Mouse (Mus musculus) liver, embryonic 11.5 days (tissue): ENCODE measurements around the gene Sycp2l. TPM values are rescaled to one million over a fixed set of nuclear protein-coding genes. Genes with fewer than 3 reads are reported as not detected.

Experiments
- ATAC-seq: fragments of 200-750 bp; cut with Nextera tagmentation; replicated peaks from 2 replicates; pipeline ENCODE4 v1.8.0; 2017; ENCODE audit warnings: moderate number of reproducible peaks, mild to moderate bottlenecking, moderate TSS enrichment, moderate library complexity; ENCODE audit not compliant: low FRiP score
- DNase-seq: peaks from one replicate; pipeline ENCODE4 v3.0.0-alpha.2; 2017; ENCODE audit warnings: low spot score
- H3K27ac ChIP-seq: fragments of 300-500 bp; sonication (generic); 2 replicates; pipeline ENCODE4 v1.5.1; 2014; ENCODE audit warnings: mild to moderate bottlenecking, low read depth, low read length, control low read depth
- H3K27me3 ChIP-seq: fragments of 300-500 bp; sonication (generic); replicated peaks from 2 replicates; pipeline ENCODE4 v1.6.1; 2014; ENCODE audit warnings: low read length, mixed read lengths; ENCODE audit not compliant: control insufficient read depth, insufficient read depth
- H3K36me3 ChIP-seq: fragments of 300-500 bp; sonication (generic); 2 replicates; pipeline ENCODE4 v1.6.1; 2014; ENCODE audit warnings: mild to moderate bottlenecking, low read length, moderate library complexity, mixed read lengths; ENCODE audit not compliant: control insufficient read depth, insufficient read depth
- H3K4me1 ChIP-seq: fragments of 300-500 bp; sonication (generic); replicated peaks from 2 replicates; pipeline ENCODE4 v1.6.1; 2014; ENCODE audit warnings: low read length, mixed read lengths; ENCODE audit not compliant: control insufficient read depth, insufficient read depth
- H3K4me2 ChIP-seq: fragments of 300-500 bp; sonication (generic); 2 replicates; pipeline ENCODE4 v1.6.1; 2014; ENCODE audit warnings: mild to moderate bottlenecking, control low read depth, moderate library complexity
- H3K4me3 ChIP-seq: fragments of 300-500 bp; sonication (generic); 2 replicates; pipeline ENCODE4 v1.5.1; 2014; ENCODE audit warnings: low read depth, low read length, control low read depth
- H3K9ac ChIP-seq: fragments of 300-500 bp; sonication (generic); 2 replicates; pipeline ENCODE4 v1.6.1; 2014; ENCODE audit warnings: low read depth, low read length, control low read depth
- H3K9me3 ChIP-seq: fragments of 300-500 bp; sonication (generic); 2 replicates; pipeline ENCODE4 v1.6.1; 2016; ENCODE audit warnings: low read length, inconsistent platforms, mixed read lengths; ENCODE audit not compliant: control insufficient read depth
- WGBS: fragments of 180-500 bp; shearing (Covaris S2); extraction: QIAGEN DNeasy Blood & Tissue Kit; methylation state at CpG from one replicate; pipeline ENCODE4 v1.1.7; 2014; 5-methylcytosine and 5-hydroxymethylcytosine counted together
- polyA plus RNA-seq: library from polyadenylated mRNA; unstranded; fragments of >200 nt; fragmentation: Nextera tagmentation; extraction: Ambion mirVana; gene quantifications from 2 replicates; pipeline ENCODE4 v1.2.1, GENCODE M21; 2014

The Sycp2l gene
- polyA plus RNA-seq, 1 experiment from 2014 or later, result not detected

DNA sequence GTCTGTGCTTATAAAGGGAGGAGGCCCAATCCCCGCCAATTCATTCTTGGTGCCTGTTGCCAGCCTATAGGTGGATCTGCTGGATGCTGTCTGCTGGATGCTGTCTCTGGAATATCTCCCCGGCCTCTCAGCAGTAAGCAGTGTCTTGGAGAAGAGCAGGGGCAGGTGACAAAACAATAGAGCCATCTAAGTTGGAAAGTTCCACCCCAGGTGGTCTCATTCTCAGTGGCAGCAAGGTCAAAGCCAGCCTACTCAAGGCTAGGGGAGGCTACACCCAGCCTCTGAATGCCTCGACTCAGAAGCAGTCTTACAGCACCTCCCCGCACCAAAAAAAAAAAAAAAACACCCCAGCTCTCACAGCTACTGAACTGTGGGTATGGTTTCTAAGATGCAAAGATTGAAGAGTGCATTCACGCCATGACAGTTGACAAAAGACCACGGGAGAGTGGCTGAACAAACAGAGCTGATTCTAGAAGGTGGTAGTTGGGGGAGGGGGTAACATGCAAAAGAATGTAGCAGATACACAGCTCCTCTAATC lies 31.4 kb downstream of the Sycp2l start:
- no peaks in the 10 kb centered on the region for H3K4me1 ChIP-seq
- no peaks in the 10 kb centered on the region for H3K36me3 ChIP-seq
- no peaks in the 10 kb centered on the region for H3K27me3 ChIP-seq
- H3K4me3 ChIP-seq, result no peak overlapping the region
- WGBS, result 61% methylated on average over 6 of the region's 6 CpGs
- no peak overlapping the region for H3K4me2 ChIP-seq
- ATAC-seq (no peak), DNase-seq (no peak)
- no peak overlapping the region for H3K27ac ChIP-seq
- no peak overlapping the region for H3K9ac ChIP-seq
- no peaks in the 10 kb centered on the region for H3K9me3 ChIP-seq

DNA sequence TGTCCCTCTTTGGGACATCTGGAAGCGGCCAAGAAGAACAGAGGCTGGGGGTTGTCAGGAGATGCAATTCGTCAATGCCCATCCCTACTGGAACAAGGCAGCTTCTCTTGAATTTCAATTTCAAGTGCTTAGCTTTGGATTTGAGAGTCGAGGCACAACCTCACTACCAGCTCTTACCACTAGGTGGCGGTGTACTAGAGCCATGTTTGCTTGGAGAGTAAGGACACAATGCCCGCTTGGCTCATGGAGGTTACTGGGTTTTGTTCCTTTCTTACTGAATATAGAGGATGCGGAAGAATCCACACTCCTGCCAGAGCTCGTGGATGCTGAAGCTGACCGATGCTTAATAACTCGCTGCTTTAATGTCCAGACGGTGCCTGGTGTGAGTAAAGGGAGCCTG lies 32.2 kb downstream of the Sycp2l start:
- Histone ChIP-seq H3K9ac (no peak overlapping the region), H3K4me3 (no peak overlapping the region), H3K27me3 (no peaks in the 10 kb centered on the region), H3K9me3 (no peaks in the 10 kb centered on the region), H3K27ac (no peak overlapping the region), H3K4me1 (no peaks in the 10 kb centered on the region), H3K4me2 (no peak overlapping the region), H3K36me3 (no peaks in the 10 kb centered on the region)
- DNase-seq (peak; percentile 38), ATAC-seq (no peak)
- WGBS, result 74% methylated on average over 10 of the region's 10 CpGs

- no peak for DNase-seq
- H3K36me3 ChIP-seq, result no peaks in the 10 kb centered on the region
- no peaks in the 10 kb centered on the region for H3K4me1 ChIP-seq
- no peak overlapping the region for H3K4me3 ChIP-seq
- H3K27ac ChIP-seq, result no peak overlapping the region
- H3K27me3 ChIP-seq, result no peaks in the 10 kb centered on the region
- H3K9me3 ChIP-seq, result no peaks in the 10 kb centered on the region
- H3K9ac ChIP-seq, result no peak overlapping the region
- H3K4me2 ChIP-seq, result no peak overlapping the region
- WGBS, result 73% methylated on average over 11 of the region's 11 CpGs
- ATAC-seq, result no peak
Observed at GRCm38 (mm10) chr13:41153146-41153545, 39.0 kb downstream of the Sycp2l start.

DNA sequence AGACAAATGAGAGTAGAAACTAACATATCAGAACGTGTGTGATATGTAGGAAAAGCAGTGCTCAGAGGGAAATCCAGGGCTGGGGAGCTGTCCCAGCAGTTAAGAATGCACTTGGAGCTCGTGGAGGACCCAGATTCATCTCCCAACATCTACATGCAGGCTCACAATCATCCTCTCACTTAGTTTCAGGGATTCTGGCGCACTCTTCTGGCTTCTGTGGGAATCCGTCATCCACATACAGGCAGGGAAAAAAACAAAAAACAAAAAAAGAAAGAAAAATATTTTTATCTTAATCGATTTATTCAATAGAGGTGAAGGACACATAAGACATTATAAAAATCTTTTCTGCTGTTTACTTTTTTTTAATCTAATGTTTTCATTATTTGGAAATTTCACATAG lies 44.3 kb downstream of the Sycp2l start:
- H3K27ac ChIP-seq, result no peak overlapping the region
- H3K27me3 ChIP-seq, result no peaks in the 10 kb centered on the region
- no peaks in the 10 kb centered on the region for H3K9me3 ChIP-seq
- H3K4me2 ChIP-seq, result no peak overlapping the region
- ATAC-seq, result no peak
- no peaks in the 10 kb centered on the region for H3K4me1 ChIP-seq
- DNase-seq, result no peak
- H3K36me3 ChIP-seq, result no peaks in the 10 kb centered on the region
- H3K9ac ChIP-seq, result no peak overlapping the region
- 57% methylated on average over 5 of the region's 5 CpGs for WGBS
- no peak overlapping the region for H3K4me3 ChIP-seq

DNA sequence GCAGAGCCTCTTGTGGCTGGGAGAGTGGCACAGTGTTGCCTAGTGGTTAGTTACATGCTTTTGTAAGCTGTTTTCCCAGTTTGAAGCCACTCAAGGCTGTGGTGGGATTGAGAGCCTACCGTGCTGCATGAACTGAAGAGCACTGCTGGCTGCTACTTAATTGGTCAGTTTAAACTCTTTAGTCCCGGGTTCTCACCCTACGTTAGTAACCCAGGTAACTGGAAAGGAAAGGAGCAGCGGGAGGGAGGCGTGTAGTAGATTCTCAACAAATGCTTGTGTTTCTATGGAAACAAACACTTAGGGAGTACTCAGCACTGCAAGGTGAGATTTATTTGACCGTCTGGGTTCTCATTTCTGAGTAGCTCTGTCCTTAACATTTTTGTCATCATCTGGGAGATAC lies 73.8 kb downstream of the Sycp2l start:
- H3K9me3 ChIP-seq, result no peaks in the 10 kb centered on the region
- no peaks in the 10 kb centered on the region for H3K27me3 ChIP-seq
- no peak overlapping the region for H3K27ac ChIP-seq
- no peak overlapping the region for H3K9ac ChIP-seq
- no peak overlapping the region for H3K4me2 ChIP-seq
- 82% methylated on average over 6 of the region's 6 CpGs for WGBS
- no peaks in the 10 kb centered on the region for H3K4me1 ChIP-seq
- H3K4me3 ChIP-seq, result no peak overlapping the region
- ATAC-seq (no peak), DNase-seq (no peak)
- H3K36me3 ChIP-seq, result no peaks in the 10 kb centered on the region; the same call in 1 of the 2 replicates

GRCm38 (mm10) chr13:41195640-41196333 lies 81.7 kb downstream of the Sycp2l start:
- Histone ChIP-seq H3K4me2 (no peak overlapping the region), H3K9me3 (no peaks in the 10 kb centered on the region), H3K4me1 (no peaks in the 10 kb centered on the region), H3K4me3 (no peak overlapping the region), H3K27me3 (no peaks in the 10 kb centered on the region), H3K27ac (peak overlapping the region; percentile 26; the same call in 1 of the 2 replicates), H3K9ac (no peak overlapping the region), H3K36me3 (no peaks in the 10 kb centered on the region)
- DNase-seq, result no peak
- peak; percentile 51 for ATAC-seq
- 66% methylated on average over 3 of the region's 3 CpGs for WGBS

GRCm38 (mm10) chr13:41200861-41201260 lies 86.8 kb downstream of the Sycp2l start:
- ATAC-seq (no peak), DNase-seq (no peak)

GRCm38 (mm10) chr13:41203289-41203688 lies 89.2 kb downstream of the Sycp2l start:
- Histone ChIP-seq H3K4me2 (no peak overlapping the region), H3K27me3 (no peaks in the 10 kb centered on the region), H3K9ac (no peak overlapping the region), H3K4me3 (no peak overlapping the region), H3K9me3 (no peaks in the 10 kb centered on the region), H3K4me1 (no peaks in the 10 kb centered on the region), H3K36me3 (no peaks in the 10 kb centered on the region), H3K27ac (no peak overlapping the region)
- DNase-seq, result no peak
- WGBS, result 72% methylated on average over 7 of the region's 7 CpGs
- ATAC-seq, result no peak

More at GRCm38 (mm10) chr13:41200861-41201260, 86.8 kb downstream of the Sycp2l start:
- WGBS, result 71% methylated on average over 2 of the region's 2 CpGs
- Histone ChIP-seq H3K9ac (no peak overlapping the region), H3K4me3 (no peak overlapping the region), H3K36me3 (no peaks in the 10 kb centered on the region), H3K4me2 (no peak overlapping the region), H3K4me1 (no peaks in the 10 kb centered on the region), H3K9me3 (no peaks in the 10 kb centered on the region), H3K27me3 (no peaks in the 10 kb centered on the region), H3K27ac (no peak overlapping the region)

GRCm38 (mm10) chr13:41203691-41204090 lies 89.6 kb downstream of the Sycp2l start:
- Histone ChIP-seq H3K4me2 (no peak overlapping the region), H3K27ac (no peak overlapping the region), H3K27me3 (no peaks in the 10 kb centered on the region), H3K36me3 (no peaks in the 10 kb centered on the region), H3K9me3 (no peaks in the 10 kb centered on the region), H3K4me3 (no peak overlapping the region), H3K4me1 (no peaks in the 10 kb centered on the region), H3K9ac (no peak overlapping the region)
- WGBS, result 77% methylated on average over 9 of the region's 9 CpGs
- no peak for DNase-seq
- ATAC-seq, result no peak
